Mouse (Mus musculus) forebrain, embryonic 14.5 days (tissue): ENCODE measurements at regions not wholly inside any gene's neighbourhood (a gene's known extent, or its start where the extent isn't known, plus 50 kb on each side); places are given as distances from the start of the nearest gene placed in this dataset.

Source experiments
- ATAC-seq: fragments of 200-750 bp; cut with Nextera tagmentation; 2 replicates; pipeline ENCODE4 v1.8.0; 2017; ENCODE audit warnings: mild to moderate bottlenecking, moderate library complexity
- DNase-seq: peaks from one replicate; pipeline ENCODE4 v3.0.0-alpha.2; 2015; ENCODE audit warnings: low spot score
- H3K27ac ChIP-seq: fragments of 300-500 bp; sonication (generic); 2 replicates; pipeline ENCODE4 v1.5.1; 2014; ENCODE audit warnings: low read depth, mild to moderate bottlenecking, control low read depth, low read length, moderate library complexity
- H3K27me3 ChIP-seq: fragments of 300-500 bp; sonication (generic); replicated peaks from 2 replicates; pipeline ENCODE4 v1.6.1; 2014; ENCODE audit warnings: low read length, control low read depth, mixed read lengths; ENCODE audit not compliant: control insufficient read depth, insufficient read depth
- H3K36me3 ChIP-seq: fragments of 300-500 bp; sonication (generic); 2 replicates; pipeline ENCODE4 v1.6.1; 2014; ENCODE audit warnings: low read length, control low read depth; ENCODE audit not compliant: control insufficient read depth, insufficient read depth
- H3K4me1 ChIP-seq: fragments of 300-500 bp; sonication (generic); 2 replicates; pipeline ENCODE4 v1.6.1; 2014; ENCODE audit warnings: antibody characterized with exemption, low read length, control low read depth; ENCODE audit not compliant: control insufficient read depth, insufficient read depth
- H3K4me2 ChIP-seq: fragments of 300-500 bp; sonication (generic); 2 replicates; pipeline ENCODE4 v1.6.1; 2014; ENCODE audit warnings: mild to moderate bottlenecking, control low read depth, low read length
- H3K4me3 ChIP-seq: fragments of 300-500 bp; sonication (generic); 2 replicates; pipeline ENCODE4 v1.5.1; 2014; ENCODE audit warnings: low read depth, low read length, control low read depth
- H3K9ac ChIP-seq: fragments of 300-500 bp; sonication (generic); 2 replicates; pipeline ENCODE4 v1.6.1; 2014; ENCODE audit warnings: mild to moderate bottlenecking, low read length, control low read depth, moderate library complexity
- H3K9me3 ChIP-seq: fragments of 300-500 bp; sonication (generic); replicated peaks from 2 replicates; pipeline ENCODE4 v1.6.1; 2016; ENCODE audit warnings: low read length, control low read depth, mixed read lengths; ENCODE audit not compliant: control insufficient read depth
- WGBS: fragments of 180-500 bp; shearing (Covaris S2); extraction: QIAGEN DNeasy Blood & Tissue Kit; methylation state at CpG from one replicate; pipeline ENCODE4 v1.1.7; 2014; 5-methylcytosine and 5-hydroxymethylcytosine counted together

DNA sequence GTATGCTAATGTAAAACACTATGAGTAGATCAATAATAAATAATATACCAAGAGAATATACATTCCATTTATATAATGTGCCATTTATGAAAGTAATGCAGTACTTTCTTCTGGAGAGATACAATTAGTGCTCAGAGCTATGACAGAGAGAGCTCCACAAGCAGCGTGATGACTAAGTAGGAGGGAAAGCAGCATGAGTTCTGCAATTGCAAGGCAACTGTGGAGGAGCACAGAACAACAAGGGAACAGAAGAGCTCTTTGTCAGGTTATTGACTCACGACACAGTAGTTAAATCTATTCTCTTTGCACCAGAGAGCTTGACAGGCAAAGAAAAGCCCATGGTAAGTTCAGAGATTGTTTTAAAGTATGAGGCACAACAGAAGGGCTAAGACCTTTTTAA, 115.0 kb upstream of the Gnpda2 start:
- H3K4me3 ChIP-seq = no peak overlapping the region
- no peaks in the 10 kb centered on the region for H3K27me3 ChIP-seq
- H3K9me3 ChIP-seq = no peaks in the 10 kb centered on the region
- H3K9ac ChIP-seq = no peak overlapping the region
- WGBS = 3% methylated on average over 2 of the region's 2 CpGs
- no peak for ATAC-seq
- no peak overlapping the region for H3K4me2 ChIP-seq
- no peak overlapping the region for H3K27ac ChIP-seq
- no peak for DNase-seq
- no peaks in the 10 kb centered on the region for H3K36me3 ChIP-seq
- no peaks in the 10 kb centered on the region for H3K4me1 ChIP-seq

DNA sequence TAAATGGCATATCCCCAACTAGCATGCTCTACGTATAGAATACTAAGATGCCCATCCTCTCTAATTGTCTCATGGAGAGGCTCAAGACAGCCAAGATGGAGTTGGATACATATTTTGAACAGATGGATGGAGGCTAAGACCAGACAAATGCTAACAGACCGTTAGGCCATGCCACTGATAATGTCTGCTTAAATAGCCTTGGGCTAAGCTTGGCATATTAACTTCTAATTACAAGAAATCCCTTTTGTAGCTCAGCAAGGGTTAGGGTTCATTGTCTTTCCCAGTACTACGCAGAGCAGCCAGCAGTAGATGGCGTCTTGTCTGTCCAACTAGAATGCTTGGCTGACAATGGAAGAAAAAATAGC, 113.0 kb upstream of the Gnpda2 start:
- ATAC-seq (peak; percentile 33; the same call in 1 of the 2 replicates), DNase-seq (peak; percentile 14)
- no peak overlapping the region for H3K27ac ChIP-seq

DNA sequence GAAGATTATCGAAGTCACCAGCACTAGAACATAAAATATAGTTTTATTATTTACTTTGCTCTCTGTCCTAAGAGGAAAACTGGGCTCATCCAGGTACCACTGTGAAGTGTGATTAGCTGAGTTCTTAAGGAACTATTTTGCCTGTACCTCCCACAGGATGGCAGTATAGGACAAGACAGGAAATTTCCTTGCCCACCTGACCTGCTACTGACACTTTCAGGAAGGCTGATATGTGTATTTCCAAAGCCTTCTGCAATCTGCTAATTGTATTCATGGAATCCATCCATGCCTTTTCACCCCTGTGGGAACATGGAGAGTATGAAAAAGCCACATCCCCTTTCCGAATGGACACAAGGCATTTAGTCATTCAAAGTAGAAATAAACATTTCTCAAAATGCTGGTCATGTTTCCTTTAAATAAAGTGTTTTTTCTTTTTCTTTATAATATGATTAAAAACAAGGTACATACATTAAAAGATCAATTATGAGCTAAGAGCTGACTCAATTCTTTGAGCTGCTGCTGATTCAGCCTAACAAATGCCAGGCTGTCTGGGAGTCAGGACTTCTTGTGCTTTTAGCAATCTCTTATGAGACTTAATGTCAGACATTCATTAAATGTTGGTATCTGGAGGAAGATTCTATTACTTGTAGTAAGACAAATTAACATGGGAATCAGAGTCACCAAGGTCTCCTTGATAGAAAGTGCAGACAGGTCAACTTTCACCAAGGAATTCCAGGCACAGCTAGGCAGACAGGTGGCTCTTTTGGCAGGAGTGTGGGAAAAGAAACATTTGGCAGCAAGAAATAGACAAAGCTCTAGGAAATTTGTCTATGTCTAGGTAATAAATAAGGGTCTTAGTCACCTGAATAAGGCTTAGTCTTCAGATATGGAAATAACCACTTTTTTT, 112.4 kb upstream of the Gnpda2 start:
- no peak overlapping the region for H3K4me3 ChIP-seq
- H3K4me1 ChIP-seq = no peaks in the 10 kb centered on the region
- no peaks in the 10 kb centered on the region for H3K27me3 ChIP-seq
- no peaks in the 10 kb centered on the region for H3K36me3 ChIP-seq
- DNase-seq (peak; percentile 80), ATAC-seq (peak; percentile 83)
- no peak overlapping the region for H3K4me2 ChIP-seq
- 57% methylated on average over 2 of the region's 2 CpGs for WGBS
- no peak overlapping the region for H3K27ac ChIP-seq
- no peak overlapping the region for H3K9ac ChIP-seq
- no peaks in the 10 kb centered on the region for H3K9me3 ChIP-seq

More for the DNA sequence above, 113.0 kb upstream of the Gnpda2 start:
- H3K4me1 ChIP-seq = no peaks in the 10 kb centered on the region
- 39% methylated on average over 4 of the region's 4 CpGs for WGBS
- H3K9me3 ChIP-seq = no peaks in the 10 kb centered on the region
- H3K27me3 ChIP-seq = no peaks in the 10 kb centered on the region
- no peak overlapping the region for H3K4me3 ChIP-seq
- no peak overlapping the region for H3K4me2 ChIP-seq
- H3K36me3 ChIP-seq = no peaks in the 10 kb centered on the region
- no peak overlapping the region for H3K9ac ChIP-seq

DNA sequence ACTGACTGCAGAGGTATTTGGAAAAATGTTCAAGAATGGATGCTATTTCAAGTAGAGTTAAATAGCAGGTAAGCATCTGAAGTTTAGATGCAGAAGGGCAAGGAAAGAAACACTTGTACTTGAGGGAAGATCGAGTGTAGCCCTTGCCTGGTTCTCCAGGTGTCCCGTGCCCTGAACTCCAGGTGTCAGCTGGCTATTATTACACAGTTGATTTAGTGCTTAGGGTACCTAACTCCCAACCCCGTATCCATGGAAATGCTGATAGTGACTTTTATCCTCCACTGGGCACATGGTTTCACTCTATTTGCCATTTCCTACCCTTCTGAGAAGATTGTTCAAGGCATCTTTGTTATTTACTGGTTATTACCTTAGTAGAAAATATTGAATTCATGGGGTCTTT, 86.6 kb upstream of the Gnpda2 start:
- 76% methylated on average over 3 of the region's 3 CpGs for WGBS
- ATAC-seq (no peak), DNase-seq (no peak)
- H3K4me2 ChIP-seq = no peak overlapping the region
- H3K4me1 ChIP-seq = no peaks in the 10 kb centered on the region
- H3K9me3 ChIP-seq = no peaks in the 10 kb centered on the region
- H3K36me3 ChIP-seq = no peaks in the 10 kb centered on the region
- no peak overlapping the region for H3K9ac ChIP-seq
- no peaks in the 10 kb centered on the region for H3K27me3 ChIP-seq
- H3K4me3 ChIP-seq = no peak overlapping the region
- H3K27ac ChIP-seq = no peak overlapping the region

DNA sequence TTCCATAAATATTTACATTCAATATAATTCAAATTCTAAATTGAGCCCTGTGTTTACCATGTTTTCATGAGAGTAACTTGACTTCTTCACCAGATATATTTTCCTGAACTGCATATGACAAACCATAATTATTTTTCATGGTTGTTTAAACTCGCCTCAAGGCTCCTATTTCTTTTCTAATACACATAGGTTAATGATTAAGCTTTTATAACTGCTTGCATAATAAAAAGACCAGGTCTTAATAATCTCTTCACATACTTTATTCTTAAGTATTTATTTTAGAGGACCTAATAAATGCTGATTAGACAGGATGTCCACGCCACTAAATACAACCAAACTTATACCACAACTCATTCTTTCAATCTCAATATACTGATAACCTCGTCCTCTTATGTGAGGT, 86.1 kb upstream of the Gnpda2 start:
- DNase-seq = no peak
- no peaks in the 10 kb centered on the region for H3K9me3 ChIP-seq
- H3K4me3 ChIP-seq = no peak overlapping the region
- H3K27me3 ChIP-seq = no peaks in the 10 kb centered on the region
- H3K4me2 ChIP-seq = no peak overlapping the region
- H3K4me1 ChIP-seq = no peaks in the 10 kb centered on the region
- H3K9ac ChIP-seq = no peak overlapping the region
- no peak overlapping the region for H3K27ac ChIP-seq
- no peaks in the 10 kb centered on the region for H3K36me3 ChIP-seq
- WGBS = 79% methylated on average over 3 of the region's 3 CpGs
- no peak for ATAC-seq

DNA sequence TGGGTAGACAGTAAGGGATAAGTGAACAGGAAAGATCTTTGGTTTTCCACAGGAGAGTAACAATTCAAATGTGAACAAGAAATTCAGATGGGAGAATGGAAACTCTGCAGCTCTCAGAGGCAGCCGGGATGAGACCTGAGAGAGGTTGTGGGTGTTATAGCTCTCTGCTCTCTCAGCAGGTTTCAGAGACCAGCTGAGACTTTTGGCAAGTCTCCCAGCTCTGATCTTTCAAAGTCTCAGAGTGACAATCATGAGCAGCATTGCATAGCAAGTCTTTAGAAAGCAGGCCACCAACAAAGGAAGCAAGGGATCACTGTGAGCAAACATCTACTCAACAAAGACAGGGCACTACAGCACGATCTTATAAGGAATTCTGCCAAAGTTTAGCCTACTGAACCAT, 73.4 kb upstream of the Gnpda2 start:
- Histone ChIP-seq H3K27ac (no peak overlapping the region), H3K36me3 (no peaks in the 10 kb centered on the region), H3K9me3 (no peaks in the 10 kb centered on the region), H3K27me3 (no peaks in the 10 kb centered on the region), H3K4me3 (no peak overlapping the region), H3K4me2 (no peak overlapping the region), H3K9ac (no peak overlapping the region), H3K4me1 (no peaks in the 10 kb centered on the region)
- ATAC-seq (peak; percentile 26; the same call in 1 of the 2 replicates), DNase-seq (peak; percentile 43)
- WGBS = 35% methylated on average over 2 of the region's 2 CpGs

DNA sequence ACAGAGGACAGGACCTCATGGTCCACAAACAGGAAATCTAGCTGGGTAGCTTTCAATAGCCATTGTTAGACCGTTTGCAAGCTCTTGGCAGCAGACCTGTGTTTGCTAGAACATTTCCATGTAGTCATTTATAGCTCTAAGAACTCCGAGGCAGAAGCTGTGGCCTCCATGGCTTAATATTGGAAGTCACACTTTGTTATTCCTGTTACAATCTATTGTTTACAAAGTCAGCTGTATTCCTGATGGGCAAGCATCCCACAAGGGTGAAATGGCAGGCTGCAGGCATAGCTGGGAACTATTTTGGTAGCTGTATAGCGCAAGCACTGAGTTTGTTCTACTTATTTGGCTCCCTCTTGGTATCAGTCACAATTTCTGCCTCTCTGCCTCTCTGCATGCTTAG, 71.8 kb upstream of the Gnpda2 start:
- H3K4me3 ChIP-seq = no peak overlapping the region
- H3K4me2 ChIP-seq = no peak overlapping the region
- no peak for DNase-seq
- H3K4me1 ChIP-seq = no peaks in the 10 kb centered on the region
- H3K36me3 ChIP-seq = no peaks in the 10 kb centered on the region
- no peaks in the 10 kb centered on the region for H3K27me3 ChIP-seq
- no peak for ATAC-seq
- H3K9me3 ChIP-seq = no peaks in the 10 kb centered on the region
- H3K9ac ChIP-seq = no peak overlapping the region
- no peak overlapping the region for H3K27ac ChIP-seq
- WGBS = 82% methylated on average over 3 of the region's 3 CpGs
